Mouse (Mus musculus) macrophage (primary cell): ENCODE results near the gene Gpa33. TPM values are rescaled to one million over a fixed set of nuclear protein-coding genes. Genes with fewer than 3 reads are reported as not detected.

Source experiments
- H3K27ac ChIP-seq: fragments of 350-480 bp; formaldehyde crosslinking; 2 replicates; pipeline ENCODE4 v1.9.0; 2021
- H3K36me3 ChIP-seq: fragments of 350-480 bp; formaldehyde crosslinking; 2 replicates; pipeline ENCODE4 v1.9.0; 2021; ENCODE audit errors: inconsistent target
- H3K4me3 ChIP-seq: fragments of 350-480 bp; formaldehyde crosslinking; 2 replicates; pipeline ENCODE4 v1.9.0; 2021; ENCODE audit errors: inconsistent target
- H3K79me2 ChIP-seq: fragments of 350-480 bp; formaldehyde crosslinking; 2 replicates; pipeline ENCODE4 v1.9.0; 2021; ENCODE audit errors: inconsistent target
- WGBS: methylation state at CpG from one replicate; pipeline ENCODE4 v1.1.7; 2026; ENCODE audit warnings: inconsistent platforms; ENCODE audit not compliant: missing documents; 5-methylcytosine and 5-hydroxymethylcytosine counted together
- polyA plus RNA-seq: library from polyadenylated mRNA; stranded (reverse); fragments of 250-400 nt; gene quantifications from 3 replicates; pipeline ENCODE4 v1.2.4, GENCODE M21; 2018; ENCODE audit warnings: inconsistent platforms
- total RNA-seq, 78 experiments: library from RNA; depleted of rRNA; stranded (reverse); fragments of 250-400 nt; gene quantifications; 1 replicate in 9 of 78; 2 replicates in 24 of 78; 3 replicates in 43 of 78; 4 replicates in 2 of 78; pipeline ENCODE4 v1.2.4; 2018; ENCODE audit warnings: inconsistent platforms in 56 of 78

The Gpa33 gene
- total RNA-seq (2018; cell fraction: chromatin; rRNA removed), result not detected
- total RNA-seq (2018; cell fraction: cytosol; rRNA removed), result not detected
- total RNA-seq (2018; cell fraction: nucleus; rRNA removed), result not detected
- not detected in 3 replicates for polyA plus RNA-seq

- WGBS, result 91% methylated on average over 5 of the region's 5 CpGs
- Histone ChIP-seq H3K4me3 (no peak within 1 kb of the TSS), H3K27ac (no peak within 1 kb of the TSS), H3K36me3 (no peaks in the 10 kb centered on the region), H3K79me2 (no peaks in the 10 kb centered on the region)
These were observed at the start of gene Gpa33 for GRCm38 (mm10) chr1:166130224-166130860. TSS of gene Gpa33 (plus strand) at chr1:166130238.

- 95% methylated on average over 19 of the region's 19 CpGs for WGBS
- H3K4me3 ChIP-seq, result no peak overlapping the region
- no peaks in the 10 kb centered on the region for H3K79me2 ChIP-seq
- no peaks in the 10 kb centered on the region for H3K36me3 ChIP-seq
- H3K27ac ChIP-seq, result no peak overlapping the region
These were observed 41.4 kb upstream of the Gpa33 start for GRCm38 (mm10) chr1:166088446-166089170.

GRCm38 (mm10) chr1:166089337-166089736 lies 40.7 kb upstream of the Gpa33 start:
- H3K4me3 ChIP-seq, result no peak overlapping the region
- WGBS, result 69% methylated on average over 3 of the region's 3 CpGs
- H3K27ac ChIP-seq, result no peak overlapping the region
- no peaks in the 10 kb centered on the region for H3K36me3 ChIP-seq
- H3K79me2 ChIP-seq, result no peaks in the 10 kb centered on the region

GRCm38 (mm10) chr1:166089739-166090138 lies 40.3 kb upstream of the Gpa33 start:
- WGBS, result 66% methylated on average over 4 of the region's 4 CpGs
- H3K4me3 ChIP-seq, result no peak overlapping the region

GRCm38 (mm10) chr1:166090306-166090705 lies 39.7 kb upstream of the Gpa33 start:
- no peak overlapping the region for H3K4me3 ChIP-seq
- no peak overlapping the region for H3K27ac ChIP-seq
- WGBS, result 91% methylated on average over 2 of the region's 2 CpGs
- H3K79me2 ChIP-seq, result no peaks in the 10 kb centered on the region
- no peaks in the 10 kb centered on the region for H3K36me3 ChIP-seq

More at GRCm38 (mm10) chr1:166089739-166090138, 40.3 kb upstream of the Gpa33 start:
- no peak overlapping the region for H3K27ac ChIP-seq
- H3K79me2 ChIP-seq, result no peaks in the 10 kb centered on the region
- H3K36me3 ChIP-seq, result no peaks in the 10 kb centered on the region

GRCm38 (mm10) chr1:166094462-166094861 lies 35.6 kb upstream of the Gpa33 start:
- no peak overlapping the region for H3K4me3 ChIP-seq
- WGBS, result 96% methylated on average over 3 of the region's 3 CpGs
- H3K27ac ChIP-seq, result no peak overlapping the region
- H3K36me3 ChIP-seq, result no peaks in the 10 kb centered on the region
- no peaks in the 10 kb centered on the region for H3K79me2 ChIP-seq

- no peaks in the 10 kb centered on the region for H3K79me2 ChIP-seq
- 53% methylated on average over 2 of the region's 2 CpGs for WGBS
- no peak overlapping the region for H3K27ac ChIP-seq
- H3K36me3 ChIP-seq, result no peaks in the 10 kb centered on the region
- H3K4me3 ChIP-seq, result no peak overlapping the region
These were observed 31.9 kb upstream of the Gpa33 start for GRCm38 (mm10) chr1:166098120-166098519.

GRCm38 (mm10) chr1:166102920-166103608 lies 27.0 kb upstream of the Gpa33 start:
- 77% methylated on average over 11 of the region's 11 CpGs for WGBS
- Histone ChIP-seq H3K36me3 (no peaks in the 10 kb centered on the region), H3K4me3 (no peak overlapping the region), H3K27ac (no peak overlapping the region), H3K79me2 (no peaks in the 10 kb centered on the region)

GRCm38 (mm10) chr1:166104858-166105257 lies 25.2 kb upstream of the Gpa33 start:
- Histone ChIP-seq H3K27ac (no peak overlapping the region), H3K4me3 (no peak overlapping the region), H3K79me2 (no peaks in the 10 kb centered on the region), H3K36me3 (no peaks in the 10 kb centered on the region)
- WGBS, result 92% methylated on average over 3 of the region's 3 CpGs

- Histone ChIP-seq H3K36me3 (no peaks in the 10 kb centered on the region), H3K79me2 (no peaks in the 10 kb centered on the region), H3K4me3 (no peak overlapping the region), H3K27ac (no peak overlapping the region)
- 19% methylated on average over 6 of the region's 6 CpGs for WGBS
These were observed 24.6 kb upstream of the Gpa33 start for GRCm38 (mm10) chr1:166105464-166105863.

- H3K79me2 ChIP-seq, result no peaks in the 10 kb centered on the region
- H3K4me3 ChIP-seq, result no peak overlapping the region
- no peak overlapping the region for H3K27ac ChIP-seq
- WGBS, result 85% methylated on average over 3 of the region's 3 CpGs
- H3K36me3 ChIP-seq, result no peaks in the 10 kb centered on the region
These were observed 15.1 kb upstream of the Gpa33 start for GRCm38 (mm10) chr1:166114986-166115385.

GRCm38 (mm10) chr1:166115719-166116118 lies 14.3 kb upstream of the Gpa33 start:
- Histone ChIP-seq H3K36me3 (no peaks in the 10 kb centered on the region), H3K27ac (no peak overlapping the region), H3K4me3 (no peak overlapping the region), H3K79me2 (no peaks in the 10 kb centered on the region)
- 19% methylated on average over 4 of the region's 4 CpGs for WGBS

- Histone ChIP-seq H3K27ac (no peak overlapping the region), H3K79me2 (no peaks in the 10 kb centered on the region)
- WGBS, result 90% methylated on average over 13 of the region's 13 CpGs
These were observed 12.0 kb upstream of the Gpa33 start for GRCm38 (mm10) chr1:166117866-166118639.

GRCm38 (mm10) chr1:166122114-166122513 lies 7.9 kb upstream of the Gpa33 start:
- 90% methylated on average over 7 of the region's 7 CpGs for WGBS
- Histone ChIP-seq H3K27ac (no peak overlapping the region), H3K79me2 (no peaks in the 10 kb centered on the region), H3K4me3 (no peak overlapping the region), H3K36me3 (no peaks in the 10 kb centered on the region)

More at GRCm38 (mm10) chr1:166117866-166118639, 12.0 kb upstream of the Gpa33 start:
- no peaks in the 10 kb centered on the region for H3K36me3 ChIP-seq
- no peak overlapping the region for H3K4me3 ChIP-seq
